Mouse (Mus musculus) 3T3-L1 (cell line): ENCODE measurements around the gene Cngb1.
A peak's percentile ranks its signal among the peaks of the same experiment; 100 is the strongest.
"Not testable (repeated sequence)": the region's sequence is repeated elsewhere in the genome, so short reads cannot be mapped to it uniquely, and the experiment has no call there.

ENCODE experiments used
- DNase-seq: peaks from one replicate; pipeline ENCODE4 v3.0.0-alpha.2; 2015; ENCODE audit warnings: low read depth, low spot score

The Cngb1 gene

DNA sequence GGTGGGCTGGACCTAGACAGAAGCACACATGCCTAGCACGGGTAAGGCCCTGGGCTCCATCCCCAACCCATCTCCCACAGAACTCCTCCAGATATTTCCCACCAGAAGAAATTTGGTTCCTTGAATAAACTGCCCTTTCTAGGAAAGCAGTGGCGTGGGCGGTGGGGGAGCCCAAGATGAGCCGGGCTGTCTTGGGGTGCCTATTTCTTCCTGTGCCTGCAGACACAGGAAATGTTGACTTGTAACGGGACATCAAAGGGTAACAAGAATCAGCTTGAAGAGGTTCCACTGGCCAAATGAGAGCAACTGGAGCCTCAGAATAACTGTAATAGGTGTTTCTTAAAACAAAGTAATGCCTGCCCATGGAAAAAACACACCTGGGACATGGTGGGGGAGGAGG lies 59.1 kb downstream of the Cngb1 start:
- no peak for DNase-seq

DNA sequence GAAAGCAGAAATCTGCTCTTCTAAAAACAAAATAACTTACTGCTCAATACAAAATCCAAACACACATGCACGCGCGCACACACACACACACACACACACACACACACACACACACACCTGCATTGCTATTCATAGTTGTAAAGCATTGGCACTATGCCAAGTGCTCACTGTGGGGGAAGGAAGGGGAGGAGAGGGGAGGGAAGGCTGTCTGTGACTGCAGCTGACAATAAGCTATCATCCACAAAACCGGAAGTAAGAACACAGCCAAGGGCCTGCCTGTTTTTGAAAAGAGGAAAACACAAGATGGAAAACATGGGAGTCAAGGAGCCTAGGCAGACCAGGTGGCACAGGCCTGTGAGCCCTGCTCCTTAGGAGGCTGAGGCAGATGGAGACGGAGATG lies 61.2 kb downstream of the Cngb1 start:
- DNase-seq: no peak

DNA sequence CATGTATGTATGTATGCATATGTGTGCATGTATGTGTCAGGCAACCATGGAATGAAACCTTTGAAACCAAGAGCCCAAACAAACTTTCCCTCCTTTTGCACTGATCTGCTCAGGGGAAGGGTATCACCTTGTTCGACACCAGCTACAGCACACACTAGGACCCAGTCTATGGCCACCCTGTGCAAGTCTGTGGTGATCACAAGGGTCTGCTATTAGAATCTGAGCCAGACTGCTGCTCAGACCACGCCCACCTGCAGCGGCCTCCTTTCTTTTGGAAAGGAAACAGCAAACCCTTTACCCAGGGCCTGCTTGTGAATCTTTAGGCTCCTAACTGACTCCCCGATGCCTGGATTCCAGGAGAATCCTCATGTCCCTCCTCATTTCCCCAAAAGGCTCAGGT lies 62.5 kb downstream of the Cngb1 start:
- DNase-seq: no peak

DNA sequence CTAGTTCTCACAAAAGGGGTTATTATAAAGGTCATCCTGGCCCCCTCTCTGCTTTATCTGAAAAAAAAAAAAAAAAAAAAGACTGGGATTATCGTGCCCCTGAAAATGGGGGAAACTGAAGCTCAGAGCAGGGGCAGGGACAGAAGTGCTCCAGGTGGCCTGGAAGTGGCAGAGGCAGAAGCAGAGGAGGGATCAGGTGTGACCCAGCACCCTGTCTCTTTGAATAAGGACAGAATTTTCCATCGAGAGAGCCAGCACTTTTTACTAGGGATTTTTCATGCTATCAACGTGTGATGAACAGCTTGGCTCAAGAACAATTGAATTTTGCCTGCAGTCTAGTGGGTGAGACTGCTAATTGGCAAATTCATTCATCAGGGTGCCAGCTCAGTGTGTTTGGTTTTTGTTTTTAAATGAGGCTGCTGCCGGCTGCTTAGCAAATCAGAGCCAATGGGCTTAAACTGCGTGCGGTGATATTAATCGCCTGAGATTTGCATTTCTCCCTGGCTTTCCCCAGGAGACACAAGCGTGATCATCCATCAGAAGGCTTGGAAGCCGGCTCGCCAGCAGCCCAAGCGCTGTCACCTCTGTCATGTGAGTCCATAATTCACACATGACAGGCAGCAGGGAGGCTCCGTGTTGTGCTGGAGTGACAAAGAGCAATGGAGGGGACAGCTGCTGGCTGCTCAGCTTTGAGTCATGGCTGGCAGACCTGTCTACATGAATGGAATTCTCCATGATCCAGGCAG lies 63.4 kb downstream of the Cngb1 start:
- DNase-seq: peak; percentile 39

DNA sequence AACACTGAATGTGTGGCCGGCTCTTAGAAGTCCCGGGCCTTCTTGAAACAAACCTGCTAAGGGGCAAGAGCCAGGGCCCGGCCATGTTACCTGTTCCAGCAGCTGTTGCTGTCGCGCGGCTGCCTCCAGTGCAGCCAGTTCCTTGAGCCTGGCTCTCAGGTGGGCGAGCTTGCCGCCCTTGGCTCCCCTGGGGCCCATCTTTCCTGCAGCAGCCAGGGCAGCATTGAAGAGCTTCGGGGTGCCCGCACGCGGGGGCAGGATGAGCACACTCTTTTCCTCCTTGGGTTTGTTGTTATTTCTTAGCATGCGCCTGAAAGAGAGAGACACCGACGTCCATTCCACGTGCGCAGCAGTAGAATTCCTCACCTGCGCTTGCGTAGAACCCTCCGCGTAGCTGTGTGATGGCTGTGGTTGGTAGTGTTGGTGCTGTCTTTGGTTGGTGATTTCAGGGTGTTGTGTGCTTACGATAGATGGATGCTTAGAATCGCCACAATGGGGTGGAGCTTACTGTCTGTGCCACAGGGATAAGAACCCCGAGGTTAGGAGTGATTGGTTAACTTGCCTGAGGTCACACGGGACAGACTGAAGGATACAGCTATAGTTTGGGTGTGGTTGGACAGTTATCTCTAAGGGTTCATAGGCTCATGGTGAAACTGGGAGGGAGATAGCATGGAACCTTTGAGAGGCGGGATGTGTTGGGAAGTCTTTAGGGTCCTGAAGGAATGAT lies 64.1 kb downstream of the Cngb1 start:
- DNase-seq: no peak

DNA sequence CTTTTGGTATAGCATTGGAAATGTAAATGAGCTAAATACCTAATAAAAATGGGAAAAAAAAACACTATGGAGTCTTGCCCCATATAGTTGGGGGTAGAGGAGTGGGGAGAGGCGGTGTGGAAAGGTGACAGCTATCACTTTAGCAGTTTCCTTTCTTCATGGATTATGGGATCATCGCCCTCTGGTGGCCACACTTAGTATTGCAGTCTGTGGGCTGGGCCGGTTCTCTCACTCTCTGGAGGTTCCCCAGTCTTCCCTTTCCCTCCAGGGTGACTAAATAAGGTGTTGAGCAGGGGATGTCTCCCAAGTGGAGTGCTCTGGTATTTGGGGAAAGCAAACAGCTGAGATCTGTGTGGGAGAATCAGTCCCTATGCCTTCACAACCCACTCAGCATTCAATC lies 70.7 kb downstream of the Cngb1 start:
- DNase-seq: peak; percentile 81

DNA sequence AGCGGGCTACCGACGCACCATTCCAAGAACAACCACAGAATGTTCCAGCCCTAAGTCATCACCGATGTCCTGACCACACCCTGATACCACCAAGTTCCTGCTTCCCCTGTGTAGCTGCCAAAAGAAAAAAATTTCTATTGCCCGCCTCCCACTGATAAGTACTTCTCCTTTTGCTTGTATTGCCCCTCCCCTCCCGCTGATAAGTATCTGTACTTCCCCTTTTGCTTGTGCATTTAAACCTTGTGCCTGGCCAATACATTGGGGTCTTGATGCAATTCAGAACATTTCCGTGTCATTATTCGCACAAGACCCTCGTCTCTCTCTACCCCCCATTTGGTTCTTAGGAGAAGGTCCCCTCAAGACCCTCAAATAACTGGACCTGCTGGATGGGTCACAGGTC lies 76.3 kb downstream of the Cngb1 start:
- not testable (repeated sequence) for DNase-seq

DNA sequence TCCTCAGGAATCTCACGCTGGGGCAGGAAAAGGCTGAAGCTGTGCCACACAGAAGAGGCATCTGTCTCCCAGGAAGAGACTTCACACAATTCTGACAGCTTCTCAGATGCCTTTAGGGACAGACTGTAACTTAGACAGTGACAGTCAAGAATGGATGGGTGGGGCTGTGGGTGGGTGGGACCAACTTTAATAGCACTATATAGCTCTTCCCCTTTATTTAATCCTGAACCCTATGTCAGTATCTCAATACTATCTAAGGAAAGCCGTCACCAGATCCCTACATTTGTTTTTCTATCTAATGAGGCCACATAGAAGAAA lies 79.3 kb downstream of the Cngb1 start:
- DNase-seq: no peak

DNA sequence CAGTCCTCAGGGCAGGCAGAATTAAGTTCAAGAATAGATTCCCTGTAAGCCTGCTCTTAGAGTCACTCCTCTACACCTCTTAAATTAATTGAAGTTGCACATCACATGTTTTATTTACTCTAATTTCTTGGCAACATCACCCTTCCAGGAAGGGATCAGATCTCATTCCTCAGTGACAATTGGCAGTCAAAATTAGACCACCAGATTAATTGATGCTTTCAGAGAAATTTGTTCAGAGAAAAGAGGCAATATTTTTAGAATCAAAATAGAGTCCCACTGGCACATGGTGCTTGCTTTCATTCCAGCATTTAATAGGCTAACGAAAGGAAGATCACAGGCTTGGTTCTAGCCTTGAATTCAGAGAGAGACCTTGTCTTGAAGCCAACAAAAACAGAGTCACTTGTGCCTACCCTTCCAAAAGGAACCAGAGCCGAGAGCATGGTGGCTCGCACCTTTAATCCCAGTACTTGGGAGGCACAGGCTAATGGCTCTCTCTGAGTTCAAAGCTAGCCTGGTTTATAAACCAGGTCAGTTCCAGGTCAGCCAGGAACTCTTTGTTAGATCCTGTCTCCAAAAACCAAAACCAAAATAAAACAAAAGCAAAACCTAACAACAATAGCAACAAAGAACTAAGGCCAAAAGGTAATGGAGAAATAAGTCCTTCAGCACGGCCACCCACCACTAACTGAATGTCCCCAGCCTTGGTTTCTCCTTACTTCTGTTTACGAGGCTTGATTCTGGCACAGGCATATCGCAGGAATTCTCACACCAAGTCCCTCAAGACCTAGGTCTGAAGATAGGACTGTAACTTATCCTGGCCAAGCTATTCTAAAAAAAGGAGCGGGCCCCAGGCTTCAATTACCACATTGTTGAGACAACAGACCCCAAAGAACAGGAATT lies 79.9 kb downstream of the Cngb1 start:
- no peak for DNase-seq

DNA sequence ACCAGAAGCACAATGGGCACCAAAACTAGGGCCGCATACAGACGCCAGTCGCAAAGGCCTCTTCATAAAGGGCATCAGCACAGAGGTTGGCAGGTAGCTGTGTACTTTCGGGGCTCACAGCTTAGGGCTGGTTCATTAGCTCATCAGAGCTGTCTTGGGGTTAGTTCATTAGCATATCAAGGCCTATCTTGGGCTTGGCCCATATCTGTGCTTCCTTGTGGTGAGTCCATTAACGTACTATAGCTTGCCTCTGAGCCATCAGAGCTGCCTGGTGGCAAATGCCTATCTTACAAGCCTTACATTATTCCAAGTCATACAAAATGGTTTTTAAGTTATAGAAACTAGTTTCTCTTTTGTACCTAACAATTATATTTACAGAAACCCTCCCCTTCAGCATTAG lies 82.4 kb downstream of the Cngb1 start:
- DNase-seq: no peak

DNA sequence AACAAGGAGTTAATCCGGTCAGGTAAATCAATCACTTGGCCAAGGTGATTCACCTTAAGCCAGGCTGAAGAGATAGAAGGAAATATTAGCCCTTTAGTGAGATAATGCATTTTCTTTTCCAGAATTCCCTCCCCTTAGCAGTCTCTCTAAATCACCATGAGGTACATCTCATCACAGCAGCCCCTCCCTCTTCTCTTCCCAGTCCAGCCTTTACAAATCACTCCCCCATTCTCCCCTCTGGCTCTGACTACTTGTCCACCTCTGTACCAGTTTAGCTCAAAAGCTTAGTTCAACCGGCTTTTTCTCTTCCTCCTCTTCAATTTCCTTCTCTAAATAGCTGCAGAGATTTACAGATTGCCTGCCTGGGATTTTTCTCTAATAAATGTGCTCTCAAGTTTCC lies 85.3 kb downstream of the Cngb1 start:
- DNase-seq: no peak

DNA sequence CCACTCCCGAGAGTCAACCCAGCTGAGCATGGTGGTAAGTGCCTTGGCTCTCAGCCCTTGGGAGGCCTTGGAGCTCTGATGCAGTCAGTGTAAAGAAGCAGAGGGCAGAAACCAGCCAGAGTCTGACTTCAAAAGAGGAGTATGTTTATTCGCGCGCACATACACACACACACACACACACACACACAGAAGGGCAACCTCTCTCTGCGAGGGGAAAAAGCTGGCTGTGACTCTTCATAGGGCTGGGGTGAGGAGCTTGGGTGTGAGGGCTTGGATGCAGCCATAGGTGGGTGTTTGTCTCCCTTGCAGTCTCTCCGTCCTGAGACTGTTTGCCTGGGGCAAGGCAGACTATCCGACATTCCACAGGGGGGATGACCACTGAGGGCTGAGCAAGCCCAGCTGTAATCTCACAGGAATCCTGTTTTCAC lies 85.8 kb downstream of the Cngb1 start:
- DNase-seq: peak; percentile 30

DNA sequence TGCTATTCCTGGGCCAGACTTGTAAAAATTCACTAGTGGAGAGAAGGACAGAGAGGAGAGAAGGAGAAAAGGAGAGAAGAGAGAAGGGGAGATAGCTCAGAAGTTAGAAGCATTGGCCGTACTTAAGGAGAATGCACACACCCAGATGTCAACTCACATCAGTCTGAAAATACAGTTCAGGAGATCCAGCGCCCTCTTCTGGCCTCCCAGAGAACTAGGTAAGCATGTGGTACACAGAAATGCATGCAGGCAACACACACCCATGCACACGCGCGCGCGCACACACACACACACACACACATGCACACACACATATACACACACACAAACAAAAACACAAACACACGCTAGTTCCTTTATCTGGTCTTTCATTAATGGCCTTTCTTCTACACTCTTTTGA lies 86.8 kb downstream of the Cngb1 start:
- DNase-seq: no peak

DNA sequence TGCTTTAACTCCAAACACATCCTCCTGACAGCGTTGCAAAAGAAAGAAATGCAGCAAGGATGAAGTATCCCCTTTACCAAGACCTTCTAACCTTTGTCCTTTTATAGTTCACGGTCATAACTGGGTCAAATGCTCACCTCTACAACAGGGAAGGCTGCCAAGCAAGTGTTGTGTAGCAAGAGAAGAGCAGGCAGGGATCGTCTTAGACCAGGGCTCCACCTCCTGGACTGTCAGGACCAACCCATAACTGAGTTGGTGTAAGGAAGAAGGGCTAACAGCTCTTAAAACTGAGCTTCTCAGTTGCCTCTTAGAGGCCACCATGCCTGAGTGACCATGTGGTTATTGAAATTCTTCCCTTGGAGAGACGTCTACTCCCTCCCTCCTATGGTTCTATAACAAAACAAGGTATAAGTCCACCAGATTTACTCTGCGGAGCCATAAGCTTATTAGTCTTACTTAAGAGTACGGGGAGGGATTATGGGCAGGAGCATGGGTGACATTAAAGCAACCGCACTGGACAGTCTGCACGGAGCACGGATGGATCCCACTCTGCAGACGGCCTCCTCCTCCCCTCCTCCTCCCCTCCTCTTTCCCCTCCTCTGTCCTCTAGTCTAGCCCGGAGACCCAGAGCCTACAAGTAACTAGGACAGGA lies 90.5 kb downstream of the Cngb1 start:
- DNase-seq: no peak

DNA sequence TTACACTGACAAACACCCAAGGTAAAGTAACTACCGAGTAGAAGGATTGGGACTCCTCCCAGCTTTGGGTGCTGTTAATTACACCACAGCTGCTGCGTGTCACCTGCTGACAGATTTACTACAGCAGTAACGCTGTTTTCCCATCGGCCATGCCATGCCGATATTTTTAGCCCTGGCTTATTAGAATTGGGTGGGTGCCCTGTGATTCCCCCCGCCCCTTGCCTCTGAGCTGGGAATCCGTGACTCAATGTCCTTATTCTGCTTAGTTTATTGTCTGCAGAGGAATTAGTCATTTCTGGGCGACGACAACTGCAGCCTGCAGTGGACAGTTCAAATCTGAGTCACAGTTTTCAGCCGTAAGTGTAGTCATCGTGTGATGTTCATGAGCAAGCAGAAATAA lies 96.5 kb downstream of the Cngb1 start:
- DNase-seq: peak; percentile 59

DNA sequence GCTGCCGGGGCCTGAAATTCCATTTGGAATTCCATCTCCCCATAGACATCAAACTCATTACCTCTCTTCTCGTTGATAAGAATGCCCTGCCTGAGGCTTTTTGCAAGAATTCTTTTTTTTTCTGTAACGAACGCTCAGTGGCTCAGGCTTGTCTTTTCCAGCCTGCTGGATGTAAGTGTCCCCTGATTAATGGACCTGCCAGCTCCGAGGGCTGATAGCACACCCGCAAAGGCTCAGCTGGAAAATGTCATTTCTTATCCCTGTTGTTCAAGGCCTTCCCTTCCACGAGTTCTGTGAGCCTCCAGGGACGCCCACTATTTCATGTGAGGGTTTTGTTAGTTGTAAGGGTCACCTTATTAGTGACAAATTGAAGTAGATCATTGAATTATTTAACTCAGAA lies 100.4 kb downstream of the Cngb1 start:
- DNase-seq: no peak

DNA sequence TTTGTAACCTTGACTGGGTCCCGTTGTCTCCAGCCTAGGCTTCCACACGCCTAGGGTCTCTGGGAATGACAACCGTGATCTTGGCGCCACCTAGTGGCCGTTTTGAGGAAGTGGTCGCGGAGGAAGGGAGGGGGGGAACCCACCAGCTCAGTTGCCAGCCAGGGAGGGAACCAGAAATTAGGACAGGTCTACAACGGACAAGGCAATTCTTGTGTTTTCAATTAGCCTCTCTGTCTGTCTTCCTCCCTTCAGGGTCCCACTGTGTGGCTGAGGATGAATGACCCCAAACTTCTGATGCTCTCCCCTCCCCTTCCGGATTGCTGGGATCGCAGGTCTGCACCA lies 102.4 kb downstream of the Cngb1 start:
- peak; percentile 84 for DNase-seq

DNA sequence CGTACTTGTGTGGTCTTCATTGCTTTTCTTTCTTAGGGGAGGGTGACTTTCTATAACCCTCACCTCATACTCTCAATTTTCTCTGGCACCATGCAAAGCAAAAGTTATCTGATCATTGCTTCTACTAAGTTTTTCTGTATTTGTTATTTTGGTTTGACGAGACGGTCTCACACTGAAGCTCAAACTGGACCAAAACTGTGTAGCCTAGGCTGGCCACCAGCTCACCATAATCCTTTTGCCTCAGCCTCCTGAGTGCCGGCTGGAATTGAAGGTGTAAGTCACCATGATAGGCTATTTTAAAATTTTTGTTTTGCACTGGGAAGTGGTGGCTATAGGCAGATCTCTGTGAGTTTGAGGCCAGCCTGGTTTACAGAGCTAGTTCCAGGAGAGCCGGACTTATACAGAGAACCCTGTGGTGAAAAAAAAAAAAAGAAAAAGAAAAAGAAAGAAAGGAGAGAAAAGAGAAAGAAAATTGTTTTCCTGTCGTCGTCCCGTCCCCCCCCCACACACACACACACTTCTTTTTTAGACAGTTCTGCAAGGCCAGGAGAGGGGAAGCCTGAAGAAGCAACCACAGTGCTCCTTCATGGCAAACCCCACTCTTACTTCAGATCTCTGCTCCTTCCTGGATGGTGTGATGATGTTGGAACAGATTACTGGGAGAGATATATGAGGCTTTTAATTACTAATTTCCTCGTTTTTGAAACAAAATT lies 102.9 kb downstream of the Cngb1 start:
- DNase-seq: no peak

DNA sequence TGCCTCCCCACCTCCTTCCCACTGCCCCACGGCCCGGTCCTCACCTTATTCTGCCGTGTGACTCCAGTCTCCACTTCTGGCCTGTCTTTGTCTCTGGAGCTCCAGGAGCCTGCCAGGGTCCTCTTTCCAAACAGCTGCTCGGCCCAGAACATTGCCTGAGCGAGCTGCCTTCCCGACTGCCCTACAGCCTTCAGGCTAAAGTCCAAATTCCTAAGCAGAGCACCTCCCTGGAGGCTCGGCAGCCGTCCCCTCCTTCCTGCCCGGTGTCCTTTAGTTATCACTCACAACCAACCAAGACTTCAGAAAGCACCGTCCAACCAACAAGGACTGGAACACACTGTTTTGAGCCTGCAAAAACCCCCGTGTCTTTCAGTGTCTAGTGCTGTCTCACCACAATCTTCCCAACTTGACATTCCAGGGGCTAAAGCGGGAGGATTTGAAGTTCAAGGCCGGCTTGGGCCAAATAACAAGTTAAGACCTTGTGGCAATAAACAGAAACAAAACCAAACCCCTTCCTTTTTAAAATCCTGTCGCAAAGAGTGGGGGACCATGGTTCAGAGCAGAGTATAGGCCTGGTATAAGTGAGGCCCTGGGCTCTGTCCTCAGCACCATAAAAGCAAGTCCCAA lies 103.6 kb downstream of the Cngb1 start, which contains the start of gene Kifc3:
Gene Kifc3 (minus strand): TSS at position 164 of the 627 bp plus-strand sequence.
- no peak for DNase-seq

DNA sequence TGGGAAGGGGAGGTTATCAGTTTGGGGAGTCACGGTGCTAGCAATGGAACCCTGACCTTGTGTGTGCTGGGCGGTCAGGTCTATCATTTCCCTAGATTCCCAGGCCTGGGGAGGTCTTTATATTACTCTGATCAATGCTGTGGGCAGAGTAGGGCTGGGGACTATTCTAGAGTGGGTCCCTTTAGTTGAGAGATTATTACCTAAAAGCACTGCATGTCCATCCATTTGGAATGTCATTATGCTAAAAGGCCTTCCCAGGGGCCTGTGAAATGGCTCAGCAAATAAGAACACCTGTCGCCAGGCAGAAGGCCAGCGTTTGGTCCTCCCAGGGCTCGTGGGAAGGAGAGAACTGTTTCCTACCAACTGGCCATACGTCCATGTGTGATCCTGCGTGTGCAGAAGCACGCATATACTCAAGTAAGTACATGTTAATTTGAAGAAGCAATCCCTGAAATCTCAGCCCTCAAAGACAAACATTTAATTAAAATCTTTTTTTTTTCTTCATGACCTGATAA lies 104.3 kb downstream of the Cngb1 start:
- no peak for DNase-seq

DNA sequence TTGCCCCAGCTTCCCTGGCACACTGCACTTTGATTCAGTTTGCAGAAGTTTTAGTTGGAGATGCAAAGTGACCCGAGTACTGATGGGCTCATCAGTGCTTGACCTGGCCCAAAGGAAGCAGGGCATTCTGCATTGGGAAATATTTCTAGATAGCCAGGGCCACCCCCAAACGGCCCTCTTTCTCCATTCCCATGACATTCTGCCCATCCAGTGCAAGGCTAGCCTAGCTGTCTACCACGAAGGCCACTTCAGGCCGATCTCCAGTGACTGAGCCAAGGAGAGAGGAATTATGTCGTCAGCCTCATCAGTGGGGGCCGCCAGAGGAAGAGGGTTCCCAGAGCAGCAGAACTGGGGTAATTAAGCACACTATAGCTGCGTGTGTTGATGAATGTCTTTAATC lies 104.9 kb downstream of the Cngb1 start:
- DNase-seq: no peak
